In the genomic region with DNA sequence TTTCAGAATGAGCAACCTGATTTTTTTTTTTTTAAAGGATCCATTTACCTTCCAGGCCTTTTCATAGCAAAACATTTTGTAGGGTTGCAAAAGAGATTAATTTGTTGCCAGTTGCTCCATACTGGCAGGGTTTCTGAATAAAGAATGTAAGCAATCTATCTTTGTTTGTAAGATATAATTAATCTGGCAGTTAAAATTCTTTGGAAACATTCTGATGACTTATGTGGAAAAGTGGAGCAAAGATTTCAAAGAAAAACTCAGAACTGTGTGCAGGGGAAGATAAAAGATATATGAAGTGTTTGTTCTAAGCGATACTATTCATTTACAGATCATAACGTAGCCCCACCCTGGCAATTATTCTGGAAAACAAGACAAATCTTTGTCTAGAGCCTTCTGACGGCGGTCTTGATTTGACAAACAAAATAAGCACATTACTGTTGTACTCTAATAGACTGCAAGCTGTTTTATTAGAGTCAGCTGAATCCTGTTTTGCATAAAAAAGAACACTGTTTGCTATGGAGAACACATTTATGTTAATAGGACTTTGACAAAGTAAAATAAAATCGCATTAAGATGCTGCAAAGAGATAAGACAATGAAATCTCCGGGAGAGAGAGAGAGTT, we compare ENCODE assay signal across 9 mouse cellular contexts.
DNase-seq lines count a peak whose midpoint lies in the region; ATAC-seq lines count a peak whose summit lies in the region.
"Had no signal": no experiment of that assay in that cellular context is flagged by ENCODE, and none has a peak within 500 bp of the region (broad histone marks: within the 10 kb centered on the region; RNA-seq: fewer than 3 reads in every experiment).

No protein-coding gene starts in this region.

- no peaks in the 10 kb centered on the region; the same call in 1 of the 2 replicates for H3K9me3 ChIP-seq in heart, embryonic 13.5 days
- no peaks in the 10 kb centered on the region for H3K9me3 ChIP-seq in forebrain, embryonic 10.5 days
- H3K9me3 ChIP-seq in limb, embryonic 12.5 days = peaks cover 3% of the 10 kb centered on the region; the same call in 1 of the 2 replicates

- DNase-seq in heart, adult 18-20 months = no peak
- DNase-seq in CD4-positive helper T cell, adult 2 months (ENCODE audit: low read depth, low spot score) = peak; percentile 28
- no peak for DNase-seq in forebrain, embryonic 10.5 days (ENCODE audit: extremely low spot score, low spot score)
- no peak for DNase-seq in B cell, adult 2 months
- DNase-seq in left cerebral cortex, postnatal 4 days = no peak
- DNase-seq in thymus, postnatal 36 days = no peak
- DNase-seq: spleen, adult 18-20 months had no signal

- intact Hi-C loops in left cerebral cortex, postnatal 4 days (cut with DNase I) = no loop called here

- 44% methylated on average over 6 of the region's 6 CpGs for WGBS in heart, embryonic 13.5 days
- WGBS in forebrain, embryonic 10.5 days = 35% methylated on average over 6 of the region's 6 CpGs
- 16% methylated on average over 6 of the region's 6 CpGs for WGBS in limb, embryonic 12.5 days

- peak overlapping the region; percentile 76 for H3K27ac ChIP-seq in heart, embryonic 13.5 days (replicated peaks)
- peak overlapping the region; percentile 53; the same call in 1 of the 2 replicates for H3K27ac ChIP-seq in forebrain, embryonic 10.5 days
- H3K27ac ChIP-seq in limb, embryonic 12.5 days = peak overlapping the region; percentile 81

- peak overlapping the region; percentile 27 for H3K4me2 ChIP-seq in heart, embryonic 13.5 days
- peak overlapping the region; percentile 36 for H3K4me2 ChIP-seq in limb, embryonic 12.5 days

- no peaks in the 10 kb centered on the region for H3K36me3 ChIP-seq in heart, embryonic 13.5 days
- H3K36me3 ChIP-seq in forebrain, embryonic 10.5 days (replicated peaks) = no peaks in the 10 kb centered on the region
- no peaks in the 10 kb centered on the region for H3K36me3 ChIP-seq in limb, embryonic 12.5 days

- H3K27me3 ChIP-seq in heart, embryonic 13.5 days (replicated peaks) = no peaks in the 10 kb centered on the region
- H3K27me3 ChIP-seq in forebrain, embryonic 10.5 days (ENCODE audit: poor library complexity, severe bottlenecking) = no peaks in the 10 kb centered on the region
- no peaks in the 10 kb centered on the region for H3K27me3 ChIP-seq in limb, embryonic 12.5 days

- H3K9ac ChIP-seq in heart, embryonic 13.5 days = no peak overlapping the region
- no peak overlapping the region for H3K9ac ChIP-seq in limb, embryonic 12.5 days (replicated peaks)

- no peak overlapping the region for H3K4me3 ChIP-seq in heart, embryonic 13.5 days
- H3K4me3 ChIP-seq in forebrain, embryonic 10.5 days = no peak overlapping the region
- H3K4me3 ChIP-seq in limb, embryonic 12.5 days (replicated peaks) = no peak overlapping the region

- H3K4me1 ChIP-seq in heart, embryonic 13.5 days = peaks cover 22% of the 10 kb centered on the region
- peaks cover 47% of the 10 kb centered on the region for H3K4me1 ChIP-seq in forebrain, embryonic 10.5 days
- H3K4me1 ChIP-seq in limb, embryonic 12.5 days (replicated peaks) = peaks cover 47% of the 10 kb centered on the region

- ATAC-seq in heart, embryonic 13.5 days (ENCODE audit: extremely low read depth, insufficient number of reproducible peaks, low FRiP score, low TSS enrichment) = no peak
- ATAC-seq in limb, embryonic 12.5 days (ENCODE audit: insufficient number of reproducible peaks, insufficient read depth, low FRiP score, low TSS enrichment, low read depth) = no peak
